Mouse (Mus musculus): Measurements from ENCODE around the gene Ubl5. TPM values are rescaled to one million over a fixed set of nuclear protein-coding genes. Genes with fewer than 3 reads are reported as not detected.

The Ubl5 gene
- polyA plus RNA-seq, 1 experiment from 2014 or later = 541 TPM

DNA sequence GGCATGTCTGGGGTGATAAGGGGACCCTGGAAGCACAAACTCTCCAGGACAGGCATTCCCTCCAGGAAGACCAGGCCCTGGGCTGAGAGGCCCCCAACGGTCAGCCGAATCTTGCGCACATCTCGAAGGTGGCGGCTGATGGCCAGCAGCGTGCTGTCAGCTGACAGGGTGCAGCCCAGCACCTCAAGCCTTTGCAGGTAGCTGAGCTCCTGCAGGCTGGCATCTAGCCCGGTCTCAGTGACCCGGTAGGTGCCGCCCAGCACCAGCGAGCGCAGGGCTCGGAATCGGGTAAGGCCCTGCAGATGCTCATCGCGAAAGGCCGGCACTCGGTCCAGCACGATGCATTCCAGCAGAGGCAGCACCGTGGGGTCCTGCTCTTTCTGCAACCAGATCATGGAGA is 4.1 kb upstream of the Ubl5 start:
- 95% methylated on average over 19 of the region's 19 CpGs for WGBS
- no peak overlapping the region for H3K27ac ChIP-seq
- no peaks in the 10 kb centered on the region for H3K9me3 ChIP-seq
- no peaks in the 10 kb centered on the region for H3K27me3 ChIP-seq
- no peak for ATAC-seq
- H3K9ac ChIP-seq (replicated peaks) = no peak overlapping the region
- peaks cover 32% of the 10 kb centered on the region for H3K36me3 ChIP-seq
- no peak overlapping the region for H3K4me2 ChIP-seq (replicated peaks)
- no peak overlapping the region for H3K4me3 ChIP-seq (replicated peaks)
- H3K4me1 ChIP-seq (replicated peaks) = peaks cover 25% of the 10 kb centered on the region

DNA sequence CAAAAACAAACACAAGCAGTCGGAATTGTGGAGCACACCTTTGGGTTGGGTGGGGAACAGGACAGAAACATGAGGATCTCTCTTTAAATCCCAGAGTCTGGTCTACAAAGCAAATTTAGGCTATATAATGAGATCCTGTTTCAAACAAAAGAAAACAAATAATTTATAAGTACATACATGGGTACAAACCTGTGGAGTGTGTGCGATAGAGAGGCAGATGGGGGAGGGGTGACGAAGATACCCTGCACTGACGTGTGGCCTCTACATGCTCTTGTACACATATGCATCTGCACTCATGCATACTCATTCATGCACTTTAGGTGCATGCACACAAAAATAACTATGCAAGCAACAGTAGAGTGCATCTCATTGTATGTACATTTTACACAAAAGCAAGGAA is 3.2 kb upstream of the Ubl5 start:
- 92% methylated on average over 4 of the region's 4 CpGs for WGBS
- ATAC-seq = no peak
- Histone ChIP-seq H3K4me1 (replicated peaks) (peaks cover 30% of the 10 kb centered on the region), H3K9me3 (no peaks in the 10 kb centered on the region), H3K9ac (replicated peaks) (no peak overlapping the region), H3K27ac (no peak overlapping the region), H3K36me3 (peaks cover 32% of the 10 kb centered on the region), H3K4me2 (replicated peaks) (no peak overlapping the region), H3K4me3 (replicated peaks) (no peak overlapping the region), H3K27me3 (no peaks in the 10 kb centered on the region)

DNA sequence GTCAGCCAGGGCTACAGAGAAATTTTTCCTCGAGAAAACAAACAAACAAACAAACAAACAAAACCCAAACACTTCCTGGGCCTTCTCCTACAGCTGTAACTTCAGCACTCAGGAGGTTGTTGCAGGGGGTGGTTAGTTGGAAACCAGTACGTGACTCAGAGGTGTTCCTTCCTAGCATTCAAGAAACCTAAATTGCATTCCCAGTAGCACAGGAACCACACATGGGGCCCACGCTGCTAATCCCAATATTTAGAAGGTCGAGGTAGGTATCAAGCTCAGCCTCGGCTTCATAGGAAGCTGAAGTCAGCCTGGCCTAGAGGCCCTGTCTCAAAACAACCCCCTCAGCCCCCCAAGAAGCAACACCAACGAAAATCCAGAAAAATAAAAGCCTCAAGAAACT is 1.2 kb upstream of the Ubl5 start:
- Histone ChIP-seq H3K4me3 (replicated peaks) (peak overlapping the region; percentile 82), H3K9me3 (no peaks in the 10 kb centered on the region), H3K9ac (replicated peaks) (peak overlapping the region; percentile 85), H3K27me3 (no peaks in the 10 kb centered on the region), H3K4me2 (replicated peaks) (peak overlapping the region; percentile 96), H3K4me1 (replicated peaks) (peaks cover 45% of the 10 kb centered on the region), H3K27ac (no peak overlapping the region), H3K36me3 (peaks cover 32% of the 10 kb centered on the region)
- WGBS = 33% methylated on average over 6 of the region's 6 CpGs
- ATAC-seq = no peak

- Histone ChIP-seq H3K27me3 (no peaks in the 10 kb centered on the region), H3K9me3 (no peaks in the 10 kb centered on the region), H3K4me1 (replicated peaks) (peaks cover 47% of the 10 kb centered on the region), H3K4me3 (replicated peaks) (peak overlapping the region; percentile 82), H3K4me2 (replicated peaks) (peak overlapping the region; percentile 96), H3K36me3 (peaks cover 33% of the 10 kb centered on the region), H3K27ac (peak overlapping the region; percentile 94), H3K9ac (replicated peaks) (peak overlapping the region; percentile 85)
- WGBS = 1% methylated on average over 30 of the region's 30 CpGs
- ATAC-seq = peak; percentile 85
Measured at GRCm38 (mm10) chr9:20642896-20643466, 303 bp downstream of the Ubl5 start.

GRCm38 (mm10) chr9:20643781-20644180 is 1.1 kb downstream of the Ubl5 start:
- 12% methylated on average over 13 of the region's 13 CpGs for WGBS
- ATAC-seq = no peak
- Histone ChIP-seq H3K4me3 (replicated peaks) (peak overlapping the region; percentile 82), H3K36me3 (peaks cover 33% of the 10 kb centered on the region), H3K4me1 (replicated peaks) (peaks cover 47% of the 10 kb centered on the region), H3K27me3 (no peaks in the 10 kb centered on the region), H3K9me3 (no peaks in the 10 kb centered on the region), H3K4me2 (replicated peaks) (peak overlapping the region; percentile 96), H3K9ac (replicated peaks) (peak overlapping the region; percentile 85), H3K27ac (peak overlapping the region; percentile 85)

- peak within 1 kb of the TSS; percentile 82 for H3K4me3 ChIP-seq (replicated peaks)
- H3K27ac ChIP-seq = peak within 1 kb of the TSS; percentile 94
- H3K4me1 ChIP-seq (replicated peaks) = peaks cover 47% of the 10 kb centered on the region
- under 1% methylated on average over 43 of the region's 43 CpGs for WGBS
- H3K36me3 ChIP-seq = peaks cover 33% of the 10 kb centered on the region
- peak within 1 kb of the TSS; percentile 85 for H3K9ac ChIP-seq (replicated peaks)
- H3K27me3 ChIP-seq = no peaks in the 10 kb centered on the region
- peak; percentile 40 for ATAC-seq
- no peaks in the 10 kb centered on the region for H3K9me3 ChIP-seq
- H3K4me2 ChIP-seq (replicated peaks) = peak within 1 kb of the TSS; percentile 96
Measured at GRCm38 (mm10) chr9:20644360-20645081, 1.8 kb downstream of the Ubl5 start, which contains the start of gene Fbxl12. Fbxl12 (minus strand) TSS chr9:20644767.

- Histone ChIP-seq H3K4me1 (replicated peaks) (peaks cover 41% of the 10 kb centered on the region), H3K4me3 (replicated peaks) (peak overlapping the region; percentile 82), H3K9me3 (no peaks in the 10 kb centered on the region), H3K27ac (peak overlapping the region; percentile 85), H3K27me3 (no peaks in the 10 kb centered on the region), H3K36me3 (peaks cover 32% of the 10 kb centered on the region), H3K9ac (replicated peaks) (peak overlapping the region; percentile 85), H3K4me2 (replicated peaks) (peak overlapping the region; percentile 96)
- ATAC-seq = no peak
- 4% methylated on average over 17 of the region's 17 CpGs for WGBS
Measured at GRCm38 (mm10) chr9:20645121-20645520, 2.4 kb downstream of the Ubl5 start.

GRCm38 (mm10) chr9:20651602-20652259 is 9.1 kb downstream of the Ubl5 start, which contains the start of gene Pin1:
Pin1 (plus strand) TSS chr9:20652095.
- under 1% methylated on average over 45 of the region's 45 CpGs for WGBS
- H3K36me3 ChIP-seq = peaks cover 53% of the 10 kb centered on the region
- H3K4me3 ChIP-seq (replicated peaks) = peak within 1 kb of the TSS; percentile 95
- peak within 1 kb of the TSS; percentile 84 for H3K4me2 ChIP-seq (replicated peaks)
- peak; percentile 100 for ATAC-seq
- H3K9me3 ChIP-seq = no peaks in the 10 kb centered on the region
- H3K9ac ChIP-seq (replicated peaks) = peak within 1 kb of the TSS; percentile 91
- no peaks in the 10 kb centered on the region for H3K27me3 ChIP-seq
- peak within 1 kb of the TSS; percentile 61 for H3K27ac ChIP-seq
- H3K4me1 ChIP-seq (replicated peaks) = peaks cover 35% of the 10 kb centered on the region

GRCm38 (mm10) chr9:20652260-20652658 is 9.6 kb downstream of the Ubl5 start:
- ATAC-seq = peak; percentile 50; the same call in 1 of the 2 replicates
- H3K4me1 ChIP-seq (replicated peaks) = peaks cover 35% of the 10 kb centered on the region
- H3K36me3 ChIP-seq = peaks cover 55% of the 10 kb centered on the region
- H3K27ac ChIP-seq = peak overlapping the region; percentile 40; the same call in 1 of the 2 replicates
- peak overlapping the region; percentile 84 for H3K4me2 ChIP-seq (replicated peaks)
- H3K9ac ChIP-seq (replicated peaks) = peak overlapping the region; percentile 91
- WGBS = 0% methylated on average over 25 of the region's 25 CpGs
- H3K9me3 ChIP-seq = no peaks in the 10 kb centered on the region
- H3K27me3 ChIP-seq = no peaks in the 10 kb centered on the region
- peak overlapping the region; percentile 95 for H3K4me3 ChIP-seq (replicated peaks)

GRCm38 (mm10) chr9:20653859-20654258 is 11.2 kb downstream of the Ubl5 start:
- Histone ChIP-seq H3K36me3 (peaks cover 55% of the 10 kb centered on the region), H3K4me2 (replicated peaks) (peak overlapping the region; percentile 84), H3K4me3 (replicated peaks) (peak overlapping the region; percentile 95), H3K9ac (replicated peaks) (no peak overlapping the region), H3K4me1 (replicated peaks) (peaks cover 40% of the 10 kb centered on the region), H3K27me3 (no peaks in the 10 kb centered on the region), H3K9me3 (no peaks in the 10 kb centered on the region), H3K27ac (no peak overlapping the region)
- no peak for ATAC-seq
- 88% methylated on average over 3 of the region's 3 CpGs for WGBS

GRCm38 (mm10) chr9:20657546-20657945 is 14.9 kb downstream of the Ubl5 start:
- no peak overlapping the region for H3K4me2 ChIP-seq (replicated peaks)
- H3K4me3 ChIP-seq (replicated peaks) = no peak overlapping the region
- H3K27me3 ChIP-seq = no peaks in the 10 kb centered on the region
- ATAC-seq = no peak
- WGBS = 92% methylated on average over 3 of the region's 3 CpGs
- H3K27ac ChIP-seq = no peak overlapping the region; the same call in 1 of the 2 replicates
- H3K4me1 ChIP-seq (replicated peaks) = peaks cover 36% of the 10 kb centered on the region
- peaks cover 83% of the 10 kb centered on the region for H3K36me3 ChIP-seq
- no peak overlapping the region for H3K9ac ChIP-seq (replicated peaks)
- no peaks in the 10 kb centered on the region for H3K9me3 ChIP-seq

DNA sequence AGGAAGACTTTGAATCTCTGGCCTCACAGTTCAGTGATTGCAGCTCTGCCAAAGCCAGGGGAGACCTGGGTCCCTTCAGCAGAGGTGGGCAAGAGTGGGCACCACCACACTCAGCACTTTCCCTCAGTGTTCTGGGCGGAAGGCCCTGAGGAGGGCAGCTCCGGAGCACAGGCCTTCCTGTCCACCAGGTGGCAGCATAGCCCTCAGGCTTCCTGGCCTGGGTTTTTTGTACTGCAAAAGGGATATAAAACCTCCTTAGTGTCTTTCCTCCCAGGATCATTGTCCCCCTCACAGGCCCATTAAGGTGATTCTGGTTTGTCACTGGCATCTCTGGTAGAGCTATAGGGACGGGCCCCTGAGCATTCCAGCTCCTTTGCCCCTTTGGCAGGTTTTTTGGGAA is 19.6 kb downstream of the Ubl5 start:
- Histone ChIP-seq H3K4me3 (replicated peaks) (no peak overlapping the region), H3K4me1 (replicated peaks) (peaks cover 52% of the 10 kb centered on the region), H3K27me3 (no peaks in the 10 kb centered on the region), H3K9ac (replicated peaks) (peak overlapping the region; percentile 24; the same call in 1 of the 2 replicates), H3K4me2 (replicated peaks) (no peak overlapping the region), H3K9me3 (no peaks in the 10 kb centered on the region), H3K36me3 (peaks cover 73% of the 10 kb centered on the region), H3K27ac (peak overlapping the region; percentile 85)
- 44% methylated on average over 3 of the region's 3 CpGs for WGBS
- peak; percentile 27; the same call in 1 of the 2 replicates for ATAC-seq
